Mouse (Mus musculus): ENCODE measurements at regions not wholly inside any gene's neighbourhood (a gene's known extent, or its start where the extent isn't known, plus 50 kb on each side); places are given as distances from the start of the nearest gene placed in this dataset.

- Histone ChIP-seq H3K27ac (ENCODE audit: insufficient read depth, low read length) (no peak overlapping the region), H3K4me3 (ENCODE audit: extremely low read depth, insufficient read depth, insufficient read length) (no peak overlapping the region), H3K27me3 (ENCODE audit: control insufficient read depth, insufficient read depth, low read length) (no peaks in the 10 kb centered on the region), H3K4me1 (ENCODE audit: control insufficient read depth, insufficient read depth, insufficient read length) (no peaks in the 10 kb centered on the region), H3K36me3 (ENCODE audit: control insufficient read depth, insufficient read depth, low read length) (no peaks in the 10 kb centered on the region)
- 42% methylated on average over 12 of the region's 12 CpGs for WGBS
- no peak for TF ChIP-seq POLR2A (IDR thresholded peaks at IDR 0.05; ENCODE audit: low read depth, low read length)
- no peak for TF ChIP-seq CTCF (IDR thresholded peaks at IDR 0.05; ENCODE audit: extremely low read depth, insufficient read depth, insufficient read length, insufficient replicate concordance)
- no peak for DNase-seq (ENCODE audit: low read depth in 1 of 2, low spot score in 2 of 2)
Observed at GRCm38 (mm10) chr11:90106063-90106798, 76.1 kb downstream of the Tmem100 start.

- Histone ChIP-seq H3K4me1 (ENCODE audit: control insufficient read depth, insufficient read depth, insufficient read length) (no peaks in the 10 kb centered on the region), H3K4me3 (ENCODE audit: extremely low read depth, insufficient read depth, insufficient read length) (no peak overlapping the region), H3K36me3 (ENCODE audit: control insufficient read depth, insufficient read depth, low read length) (no peaks in the 10 kb centered on the region), H3K27ac (ENCODE audit: insufficient read depth, low read length) (no peak overlapping the region), H3K27me3 (ENCODE audit: control insufficient read depth, insufficient read depth, low read length) (no peaks in the 10 kb centered on the region)
- 72% methylated on average over 2 of the region's 2 CpGs for WGBS
- no peak for TF ChIP-seq CTCF (IDR thresholded peaks at IDR 0.05; ENCODE audit: extremely low read depth, insufficient read depth, insufficient read length, insufficient replicate concordance)
- TF ChIP-seq POLR2A (IDR thresholded peaks at IDR 0.05; ENCODE audit: low read depth, low read length) = no peak
- DNase-seq (ENCODE audit: low read depth in 1 of 2, low spot score in 2 of 2) = no peak
Observed at GRCm38 (mm10) chr11:90109681-90110111, 77.8 kb upstream of the Gm45716 start.

- Histone ChIP-seq H3K36me3 (ENCODE audit: control insufficient read depth, insufficient read depth, low read length) (no peaks in the 10 kb centered on the region), H3K27ac (ENCODE audit: insufficient read depth, low read length) (no peak overlapping the region), H3K4me3 (ENCODE audit: extremely low read depth, insufficient read depth, insufficient read length) (no peak overlapping the region), H3K4me1 (ENCODE audit: control insufficient read depth, insufficient read depth, insufficient read length) (no peaks in the 10 kb centered on the region), H3K27me3 (ENCODE audit: control insufficient read depth, insufficient read depth, low read length) (no peaks in the 10 kb centered on the region)
- WGBS = 93% methylated on average over 3 of the region's 3 CpGs
- TF ChIP-seq CTCF (IDR thresholded peaks at IDR 0.05; ENCODE audit: extremely low read depth, insufficient read depth, insufficient read length, insufficient replicate concordance) (no peak), POLR2A (IDR thresholded peaks at IDR 0.05; ENCODE audit: low read depth, low read length) (no peak)
- DNase-seq (ENCODE audit: low read depth in 1 of 2, low spot score in 2 of 2) = no peak
Observed at GRCm38 (mm10) chr11:90110170-90110569, 77.3 kb upstream of the Gm45716 start.

DNA sequence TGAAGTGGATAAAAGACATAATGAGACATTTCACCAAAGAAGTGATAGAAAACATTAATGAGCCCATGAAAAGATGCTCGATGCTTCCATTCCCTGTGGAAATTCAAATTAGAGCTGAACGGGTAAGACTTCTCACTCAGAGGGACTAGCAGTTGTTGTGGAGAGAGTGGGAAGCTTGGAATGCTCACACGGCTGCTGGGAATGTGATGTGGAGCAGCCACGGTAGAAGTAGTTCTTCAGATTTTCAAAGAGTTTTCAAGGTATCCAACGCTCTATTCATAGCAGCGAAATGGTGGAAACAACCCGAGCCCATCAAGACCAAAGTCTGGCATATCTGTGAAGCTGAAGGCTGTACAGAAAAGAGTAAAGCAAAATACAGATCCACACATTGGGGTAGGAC is 75.3 kb upstream of the Gm45716 start:
- TF ChIP-seq POLR2A (IDR thresholded peaks at IDR 0.05; ENCODE audit: low read depth, low read length) (no peak), CTCF (IDR thresholded peaks at IDR 0.05; ENCODE audit: extremely low read depth, insufficient read depth, insufficient read length, insufficient replicate concordance) (no peak)
- no peaks in the 10 kb centered on the region for H3K4me1 ChIP-seq (ENCODE audit: control insufficient read depth, insufficient read depth, insufficient read length)
- H3K27me3 ChIP-seq (ENCODE audit: control insufficient read depth, insufficient read depth, low read length) = no peaks in the 10 kb centered on the region
- H3K4me3 ChIP-seq (ENCODE audit: extremely low read depth, insufficient read depth, insufficient read length) = no peak overlapping the region
- 87% methylated on average over 7 of the region's 7 CpGs for WGBS
- no peak overlapping the region for H3K27ac ChIP-seq (ENCODE audit: insufficient read depth, low read length)
- no peak for DNase-seq (ENCODE audit: low read depth in 1 of 2, low spot score in 2 of 2)
- no peaks in the 10 kb centered on the region for H3K36me3 ChIP-seq (ENCODE audit: control insufficient read depth, insufficient read depth, low read length)

GRCm38 (mm10) chr11:90116676-90117663 is 70.5 kb upstream of the Gm45716 start:
- no peaks in the 10 kb centered on the region for H3K36me3 ChIP-seq (ENCODE audit: control insufficient read depth, insufficient read depth, low read length)
- TF ChIP-seq CTCF (IDR thresholded peaks at IDR 0.05; ENCODE audit: extremely low read depth, insufficient read depth, insufficient read length, insufficient replicate concordance) (no peak), POLR2A (IDR thresholded peaks at IDR 0.05; ENCODE audit: low read depth, low read length) (no peak)
- H3K4me1 ChIP-seq (ENCODE audit: control insufficient read depth, insufficient read depth, insufficient read length) = no peaks in the 10 kb centered on the region
- no peaks in the 10 kb centered on the region for H3K27me3 ChIP-seq (ENCODE audit: control insufficient read depth, insufficient read depth, low read length)
- no peak overlapping the region for H3K27ac ChIP-seq (ENCODE audit: insufficient read depth, low read length)
- WGBS = 25% methylated on average over 20 of the region's 20 CpGs
- DNase-seq (ENCODE audit: low read depth in 1 of 2, low spot score in 2 of 2) = no peak
- H3K4me3 ChIP-seq (ENCODE audit: extremely low read depth, insufficient read depth, insufficient read length) = no peak overlapping the region

DNA sequence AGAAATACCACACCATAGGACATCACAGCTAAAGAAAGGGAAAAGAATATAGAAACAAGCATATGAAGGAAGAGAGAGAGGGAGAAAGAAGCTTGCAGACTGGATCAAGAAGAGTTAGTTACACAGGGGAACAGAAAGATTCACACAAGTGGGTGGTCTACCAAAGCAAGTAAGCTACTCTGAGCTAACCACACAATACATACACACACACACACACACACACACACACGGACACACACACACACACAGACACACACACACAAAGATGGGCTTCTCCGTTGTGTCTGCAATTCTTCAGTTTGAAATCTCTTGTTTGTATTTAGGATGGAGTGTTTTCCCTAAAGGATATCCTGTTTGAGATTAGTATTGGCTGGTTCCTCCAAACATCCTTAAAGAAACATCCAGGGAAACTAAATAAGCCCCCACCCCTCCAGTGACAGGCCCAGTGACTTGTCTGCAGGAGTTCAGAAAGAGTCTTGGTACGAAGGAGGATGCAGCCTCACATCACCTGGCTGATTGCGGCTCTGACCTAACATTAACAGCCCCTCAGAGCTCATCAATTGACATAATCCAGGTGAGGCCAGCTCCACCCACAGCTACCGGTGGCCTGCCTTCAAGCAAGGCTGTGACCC is 69.7 kb upstream of the Gm45716 start:
- Histone ChIP-seq H3K4me1 (ENCODE audit: control insufficient read depth, insufficient read depth, insufficient read length) (no peaks in the 10 kb centered on the region), H3K27ac (ENCODE audit: insufficient read depth, low read length) (no peak overlapping the region), H3K27me3 (ENCODE audit: control insufficient read depth, insufficient read depth, low read length) (no peaks in the 10 kb centered on the region), H3K4me3 (ENCODE audit: extremely low read depth, insufficient read depth, insufficient read length) (no peak overlapping the region), H3K36me3 (ENCODE audit: control insufficient read depth, insufficient read depth, low read length) (no peaks in the 10 kb centered on the region)
- no peak for TF ChIP-seq CTCF (IDR thresholded peaks at IDR 0.05; ENCODE audit: extremely low read depth, insufficient read depth, insufficient read length, insufficient replicate concordance)
- DNase-seq (ENCODE audit: low read depth in 1 of 2, low spot score in 2 of 2) = no peak
- 51% methylated on average over 5 of the region's 5 CpGs for WGBS
